In genomic region chr13:13591892-13592291, GRCm38 (mm10) we compare ENCODE assay signal across 9 mouse cellular contexts. TPM values are rescaled to one million over a fixed set of nuclear protein-coding genes. Genes with fewer than 3 reads are reported as not detected.
A peak's percentile ranks its signal among the peaks of the same experiment; 100 is the strongest.
DNase-seq lines count a peak whose midpoint lies in the region; ATAC-seq and TF ChIP-seq lines count a peak whose summit lies in the region.
"Had no signal": no experiment of that assay in that cellular context is flagged by ENCODE, and none has a peak within 500 bp of the region (broad histone marks: within the 10 kb centered on the region; RNA-seq: fewer than 3 reads in every experiment).

No protein-coding gene starts in this region.

- intact Hi-C loops in left cerebral cortex, adult 2 months (cut with DNase I): no loop called here

- H3K9ac ChIP-seq in embryonic facial prominence, embryonic 11.5 days (replicated peaks; ENCODE audit: low read length): no peak overlapping the region
- H3K9ac ChIP-seq in hindbrain, embryonic 16.5 days (ENCODE audit: low read depth, low read length): peak overlapping the region; percentile 31; the same call in 1 of the 2 replicates

- no peaks in the 10 kb centered on the region for H3K27me3 ChIP-seq in embryonic facial prominence, embryonic 11.5 days (ENCODE audit: control insufficient read depth, insufficient read depth, low read length)
- H3K27me3 ChIP-seq in embryonic facial prominence, embryonic 10.5 days (replicated peaks; ENCODE audit: low read depth, poor library complexity, severe bottlenecking): peaks cover 5% of the 10 kb centered on the region; the same call in 1 of the 2 replicates
- no peaks in the 10 kb centered on the region for H3K27me3 ChIP-seq in hindbrain, embryonic 16.5 days (replicated peaks; ENCODE audit: control insufficient read depth, insufficient read depth, low read length)

- H3K4me3 ChIP-seq in embryonic facial prominence, embryonic 11.5 days (ENCODE audit: low read depth, low read length): no peak overlapping the region
- H3K4me3 ChIP-seq in embryonic facial prominence, embryonic 10.5 days: no peak overlapping the region
- H3K4me3 ChIP-seq in left cerebral cortex, adult 2 months: peak overlapping the region; percentile 98
- H3K4me3 ChIP-seq in hindbrain, embryonic 16.5 days (ENCODE audit: low read length): no peak overlapping the region

- no peak for TF ChIP-seq CTCF in left cerebral cortex, adult 2 months (IDR thresholded peaks at IDR 0.05)

- no peaks in the 10 kb centered on the region for H3K36me3 ChIP-seq in embryonic facial prominence, embryonic 11.5 days (replicated peaks; ENCODE audit: control insufficient read depth, insufficient read depth, low read depth, low read length)
- H3K36me3 ChIP-seq in embryonic facial prominence, embryonic 10.5 days (replicated peaks): no peaks in the 10 kb centered on the region
- H3K36me3 ChIP-seq in hindbrain, embryonic 16.5 days (ENCODE audit: control insufficient read depth, insufficient read depth, low read length): no peaks in the 10 kb centered on the region
- H3K36me3 ChIP-seq: forebrain, embryonic 10.5 days had no signal

- peak; percentile 6 for DNase-seq in embryonic facial prominence, embryonic 11.5 days (ENCODE audit: low spot score)
- no peak for DNase-seq in embryonic facial prominence, embryonic 10.5 days (ENCODE audit: low spot score)
- no peak for DNase-seq in left cerebral cortex, adult 2 months (ENCODE audit: extremely low spot score in 1 of 2, low spot score in 2 of 2)
- DNase-seq in left cerebral cortex, adult 18-20 months (ENCODE audit: low spot score in 2 of 2): no peak
- DNase-seq in right cerebral cortex, postnatal 36 days (ENCODE audit: low spot score in 2 of 2): no peak

- no peaks in the 10 kb centered on the region for H3K4me1 ChIP-seq in embryonic facial prominence, embryonic 11.5 days (ENCODE audit: control insufficient read depth, insufficient read depth, low read length)
- peaks cover 13% of the 10 kb centered on the region; the same call in 1 of the 2 replicates for H3K4me1 ChIP-seq in embryonic facial prominence, embryonic 10.5 days
- peaks cover 10% of the 10 kb centered on the region for H3K4me1 ChIP-seq in hindbrain, embryonic 16.5 days (ENCODE audit: control insufficient read depth, insufficient read depth, low read depth, low read length)

- no peak overlapping the region for H3K4me2 ChIP-seq in embryonic facial prominence, embryonic 11.5 days (ENCODE audit: low read depth, low read length)
- peak overlapping the region; percentile 7; the same call in 1 of the 2 replicates for H3K4me2 ChIP-seq in hindbrain, embryonic 16.5 days (ENCODE audit: low read length)

- WGBS in embryonic facial prominence, embryonic 11.5 days: 42% methylated on average over 4 of the region's 4 CpGs
- WGBS in embryonic facial prominence, embryonic 10.5 days: 47% methylated on average over 4 of the region's 4 CpGs
- WGBS in hindbrain, embryonic 16.5 days: 65% methylated on average over 4 of the region's 4 CpGs

- H3K9me3 ChIP-seq in embryonic facial prominence, embryonic 11.5 days (replicated peaks; ENCODE audit: control insufficient read depth, low read length): no peaks in the 10 kb centered on the region
- no peaks in the 10 kb centered on the region for H3K9me3 ChIP-seq in embryonic facial prominence, embryonic 10.5 days
- H3K9me3 ChIP-seq in hindbrain, embryonic 16.5 days (ENCODE audit: control insufficient read depth, low read length): no peaks in the 10 kb centered on the region
- H3K9me3 ChIP-seq: forebrain, embryonic 10.5 days had no signal

- H3K27ac ChIP-seq in embryonic facial prominence, embryonic 11.5 days (replicated peaks; ENCODE audit: low read depth, low read length): no peak overlapping the region
- no peak overlapping the region for H3K27ac ChIP-seq in embryonic facial prominence, embryonic 10.5 days (replicated peaks)
- H3K27ac ChIP-seq in left cerebral cortex, adult 2 months: no peak overlapping the region
- H3K27ac ChIP-seq in hindbrain, embryonic 16.5 days (ENCODE audit: low read depth, low read length): no peak overlapping the region
- H3K27ac ChIP-seq: forebrain, embryonic 10.5 days had no signal

- ATAC-seq in embryonic facial prominence, embryonic 11.5 days (replicated peaks; ENCODE audit: insufficient number of reproducible peaks, low FRiP score, low TSS enrichment, low read depth): no peak
- ATAC-seq in hindbrain, embryonic 16.5 days: no peak
- ATAC-seq in megakaryocyte progenitor cell, adult 5-6 weeks (replicated peaks; ENCODE audit: poor library complexity): peak; percentile 33
- ATAC-seq in CD4-positive, CD25-positive, alpha-beta regulatory T cell, adult 4 months: no peak

RNA-seq across cellular contexts. Expression of gene Lyst, which starts 1.7 kb away (rescaled TPM):
- polyA plus RNA-seq in embryonic facial prominence, embryonic 11.5 days (2014; fragmentation: Nextera tagmentation; extraction: Ambion mirVana): 1.6 and 2.3 TPM in 2 replicates
- polyA plus RNA-seq in embryonic facial prominence, embryonic 10.5 days (2016; fragmentation: Nextera tagmentation; extraction: Ambion mirVana): 3.5 and 3.6 TPM in 2 replicates
- 10 to 100 TPM; 63.2 to 64.6 TPM for total RNA-seq in left cerebral cortex, adult 2 months (2021)
- 10 to 100 TPM; 51.1 to 58.6 TPM for total RNA-seq in left cerebral cortex, adult 18-20 months (2021)
- polyA plus RNA-seq in hindbrain, embryonic 16.5 days (2015; fragmentation: Nextera tagmentation; extraction: Ambion mirVana): 4.1 and 4.2 TPM in 2 replicates
- 55.4 and 68.7 TPM in 2 replicates for total RNA-seq in megakaryocyte progenitor cell, adult 5-6 weeks (2015)
- total RNA-seq in megakaryocyte progenitor cell, adult 5-6 weeks (2017): 48.7 and 55.6 TPM in 2 replicates
- polyA plus RNA-seq in CD4-positive, CD25-positive, alpha-beta regulatory T cell, adult 4 months (2017; shearing (Covaris generic)): 10 to 100 TPM in 1 of 2 experiments, 1 to 10 TPM in 1; 9.0 to 10.5 TPM
